17 mouse cellular contexts compared by ENCODE assay signal in genomic region chr16:11694386-11694785, GRCm38 (mm10).
"Had no signal": no experiment of that assay in that cellular context is flagged by ENCODE, and none has a peak within 500 bp of the region (broad histone marks: within the 10 kb centered on the region; RNA-seq: fewer than 3 reads in every experiment).

No protein-coding gene starts in this region.

- H3K4me1 ChIP-seq: liver, embryonic 12.5 days; liver, embryonic 15.5 days; lung, embryonic 15.5 days had no signal

- DNase-seq: kidney, adult 11 months; kidney, adult 8-10 months; kidney, postnatal 10 days; kidney, postnatal 36 days; layer of hippocampus, postnatal 36 days; left cerebral cortex, postnatal 4 days; lung, adult 18-20 months; lung, postnatal 10 days; lung, postnatal 36 days; thymus, adult 18-20 months; thymus, postnatal 36 days had no signal

- H3K4me3 ChIP-seq: kidney, embryonic 15.5 days; left cerebral cortex, adult 2 months; liver, embryonic 12.5 days; liver, embryonic 15.5 days; lung, embryonic 15.5 days had no signal

- H3K9ac ChIP-seq: kidney, embryonic 15.5 days; liver, embryonic 12.5 days; liver, embryonic 15.5 days; lung, embryonic 15.5 days had no signal

- H3K27me3 ChIP-seq: kidney, embryonic 15.5 days; liver, embryonic 12.5 days; liver, embryonic 15.5 days; lung, embryonic 15.5 days had no signal

- H3K9me3 ChIP-seq: kidney, embryonic 15.5 days; liver, embryonic 12.5 days; liver, embryonic 15.5 days; lung, embryonic 15.5 days had no signal

- H3K27ac ChIP-seq: kidney, embryonic 15.5 days; left cerebral cortex, adult 2 months; liver, embryonic 12.5 days; liver, embryonic 15.5 days; lung, embryonic 15.5 days had no signal

- H3K4me2 ChIP-seq: kidney, embryonic 15.5 days; liver, embryonic 12.5 days; liver, embryonic 15.5 days; lung, embryonic 15.5 days had no signal

- ATAC-seq: liver, embryonic 12.5 days; midbrain, embryonic 16.5 days had no signal

- H3K36me3 ChIP-seq: kidney, embryonic 15.5 days; liver, embryonic 12.5 days; liver, embryonic 15.5 days; lung, embryonic 15.5 days had no signal
